Mouse (Mus musculus) midbrain, postnatal 0 days (tissue): ENCODE measurements around the gene Raf1. TPM values are rescaled to one million over a fixed set of nuclear protein-coding genes. Genes with fewer than 3 reads are reported as not detected.
A peak's percentile ranks its signal among the peaks of the same experiment; 100 is the strongest.

Experiments used
- ATAC-seq: fragments of 200-750 bp; cut with Nextera tagmentation; 2 replicates; pipeline ENCODE4 v1.8.0; 2017; ENCODE audit warnings: moderate number of reproducible peaks, mild to moderate bottlenecking, moderate TSS enrichment, moderate library complexity; ENCODE audit not compliant: low FRiP score
- DNase-seq: peaks from one replicate; pipeline ENCODE4 v3.0.0-alpha.2; 2015; ENCODE audit warnings: low spot score
- H3K27ac ChIP-seq: fragments of 300-500 bp; sonication (generic); 2 replicates; pipeline ENCODE4 v1.5.1; 2014; ENCODE audit warnings: low read depth, mild to moderate bottlenecking, low read length, mixed read lengths
- H3K27me3 ChIP-seq: fragments of 300-500 bp; sonication (generic); 2 replicates; pipeline ENCODE4 v1.6.1; 2014; ENCODE audit warnings: low read length, control low read depth, mixed read lengths; ENCODE audit not compliant: insufficient read depth
- H3K36me3 ChIP-seq: fragments of 300-500 bp; sonication (generic); 2 replicates; pipeline ENCODE4 v1.6.1; 2014; ENCODE audit warnings: low read length, control low read depth, mixed read lengths; ENCODE audit not compliant: insufficient read depth
- H3K4me1 ChIP-seq: fragments of 300-500 bp; sonication (generic); 2 replicates; pipeline ENCODE4 v1.6.1; 2014; ENCODE audit warnings: mild to moderate bottlenecking, control low read depth, antibody characterized with exemption, low read length, mixed read lengths; ENCODE audit not compliant: insufficient read depth
- H3K4me2 ChIP-seq: fragments of 300-500 bp; sonication (generic); 2 replicates; pipeline ENCODE4 v1.6.1; 2014; ENCODE audit warnings: low read depth, mild to moderate bottlenecking, low read length, mixed read lengths; ENCODE audit not compliant: poor library complexity, severe bottlenecking
- H3K4me3 ChIP-seq: fragments of 300-500 bp; sonication (generic); 2 replicates; pipeline ENCODE4 v1.5.1; 2014; ENCODE audit warnings: low read depth, mild to moderate bottlenecking, low read length, moderate library complexity
- H3K9ac ChIP-seq: fragments of 300-500 bp; sonication (generic); replicated peaks from 2 replicates; pipeline ENCODE4 v1.6.1; 2014; ENCODE audit warnings: mild to moderate bottlenecking, low read length, moderate library complexity, mixed read lengths; ENCODE audit not compliant: poor library complexity, severe bottlenecking
- H3K9me3 ChIP-seq: fragments of 300-500 bp; sonication (generic); 2 replicates; pipeline ENCODE4 v1.6.1; 2016; ENCODE audit warnings: low read length, control low read depth
- CTCF ChIP-seq: IDR thresholded peaks from 2 replicates; pipeline ENCODE4 v1.5.1; 2016; ENCODE audit warnings: antibody characterized with exemption, mild to moderate bottlenecking
- WGBS: fragments of 180-500 bp; shearing (Covaris S2); extraction: QIAGEN DNeasy Blood & Tissue Kit; methylation state at CpG from one replicate; pipeline ENCODE4 v1.1.7; 2014; 5-methylcytosine and 5-hydroxymethylcytosine counted together
- polyA plus RNA-seq: library from polyadenylated mRNA; unstranded; fragments of >200 nt; fragmentation: Nextera tagmentation; extraction: Ambion mirVana; gene quantifications from 2 replicates; pipeline ENCODE4 v1.2.1, GENCODE M21; 2015
- total RNA-seq: library from RNA; depleted of rRNA; stranded (reverse); fragments of >200 nt; gene quantifications from 2 replicates; pipeline ENCODE4 v1.2.3, GENCODE M21; 2014

Raf1 gene
- total and polyA plus RNA-seq, 2 experiments from 2014 or later: 89.1 to 196 TPM

DNA sequence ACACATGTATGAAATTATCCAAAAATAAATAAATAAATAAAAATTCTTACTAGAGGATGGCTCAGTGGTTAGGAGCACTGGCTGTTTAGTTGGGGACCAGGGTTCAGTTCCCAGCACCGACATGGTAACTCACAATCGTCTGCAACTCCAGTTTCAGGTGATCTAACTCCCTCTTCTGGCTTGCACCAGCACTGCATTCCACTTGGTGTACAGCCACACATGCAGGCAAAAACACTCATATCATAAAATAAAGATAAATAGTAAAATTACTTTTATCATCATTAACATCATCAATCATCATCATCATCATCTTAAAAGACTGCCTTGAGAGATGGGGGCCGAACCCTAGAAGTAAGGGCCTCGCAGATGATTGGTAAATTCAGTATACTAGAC, 75.1 kb downstream of the Raf1 start:
- Histone ChIP-seq H3K36me3 (peaks cover 4% of the 10 kb centered on the region; the same call in 1 of the 2 replicates), H3K4me1 (peaks cover 5% of the 10 kb centered on the region; the same call in 1 of the 2 replicates), H3K27me3 (no peaks in the 10 kb centered on the region), H3K27ac (no peak overlapping the region), H3K4me2 (no peak overlapping the region), H3K4me3 (peak overlapping the region; percentile 84; the same call in 1 of the 2 replicates), H3K9me3 (no peaks in the 10 kb centered on the region), H3K9ac (no peak overlapping the region)
- TF ChIP-seq CTCF: peak; percentile 44
- DNase-seq (no peak), ATAC-seq (peak; percentile 32; the same call in 1 of the 2 replicates)
- WGBS: 67% methylated on average over 4 of the region's 4 CpGs

DNA sequence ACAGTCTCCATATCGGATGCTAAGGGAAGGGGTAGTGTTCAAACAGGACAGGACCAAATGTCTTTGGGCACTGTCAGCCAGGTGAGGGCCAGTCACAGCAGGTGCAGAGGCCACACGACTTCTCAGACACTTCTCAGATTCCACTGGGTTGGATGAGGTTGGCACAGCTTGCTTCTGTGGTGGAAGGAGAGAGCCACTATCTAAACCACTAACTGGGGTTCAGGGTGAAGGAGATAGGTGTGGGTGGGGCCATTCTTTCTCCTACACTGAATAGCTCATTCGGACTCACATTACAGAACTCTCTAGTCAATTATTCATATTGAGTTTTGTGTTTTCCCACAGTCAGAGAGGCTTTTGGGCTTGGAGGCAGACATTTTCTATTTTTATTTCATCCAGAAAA, 80.8 kb downstream of the Raf1 start:
- Histone ChIP-seq H3K27ac (no peak overlapping the region), H3K4me3 (no peak overlapping the region), H3K27me3 (no peaks in the 10 kb centered on the region; the same call in 1 of the 2 replicates), H3K9me3 (no peaks in the 10 kb centered on the region), H3K36me3 (no peaks in the 10 kb centered on the region), H3K9ac (no peak overlapping the region), H3K4me2 (no peak overlapping the region), H3K4me1 (no peaks in the 10 kb centered on the region)
- WGBS: 72% methylated on average over 3 of the region's 3 CpGs
- no peak for ATAC-seq
- no peak for DNase-seq
- TF ChIP-seq CTCF: no peak

DNA sequence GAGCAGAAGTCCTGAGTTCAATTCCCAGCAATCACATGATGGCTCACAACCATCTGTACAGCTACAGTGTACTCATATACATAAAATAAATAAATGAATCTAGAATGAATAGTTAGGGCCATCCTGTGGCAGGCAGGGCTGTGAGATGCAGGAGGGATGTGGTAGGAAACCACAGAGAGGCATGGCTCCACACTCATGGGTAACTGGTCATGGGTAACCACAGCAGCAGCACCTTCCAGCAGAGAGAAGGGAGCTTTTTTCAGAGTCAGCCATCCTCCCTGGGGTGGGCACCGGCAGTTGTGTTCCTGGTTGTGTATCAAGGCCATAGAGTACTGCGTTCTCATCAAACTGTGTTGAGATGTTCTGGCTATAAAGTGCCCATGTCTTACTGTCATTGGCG, 82.0 kb downstream of the Raf1 start:
- H3K4me2 ChIP-seq: no peak overlapping the region
- WGBS: 88% methylated on average over 3 of the region's 3 CpGs
- no peak for TF ChIP-seq CTCF

DNA sequence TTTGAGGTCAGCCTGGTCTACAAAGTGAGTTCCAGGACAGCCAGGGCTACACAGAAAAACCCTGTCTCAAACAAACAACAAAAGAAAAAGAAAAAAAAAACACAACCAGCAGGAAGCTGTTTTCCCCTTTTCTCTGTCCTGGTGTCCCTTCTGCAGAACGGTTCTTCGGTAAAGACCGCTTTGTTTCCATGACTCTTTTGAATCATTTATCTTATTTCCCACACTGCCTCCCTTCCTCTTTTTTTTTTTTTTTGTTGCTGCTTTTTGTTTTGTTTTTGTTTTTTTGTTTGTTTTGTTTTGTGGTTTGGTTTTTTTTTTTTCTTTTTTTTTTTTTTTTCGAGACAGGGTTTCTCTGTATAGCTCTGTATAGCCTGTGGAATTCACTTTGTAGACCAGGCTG, 83.2 kb downstream of the Raf1 start:
- TF ChIP-seq CTCF: no peak
- H3K4me2 ChIP-seq: no peak overlapping the region
- no peaks in the 10 kb centered on the region; the same call in 1 of the 2 replicates for H3K27me3 ChIP-seq
- 70% methylated on average over 4 of the region's 4 CpGs for WGBS
- ATAC-seq (no peak), DNase-seq (no peak)
- no peaks in the 10 kb centered on the region for H3K4me1 ChIP-seq
- H3K9ac ChIP-seq: no peak overlapping the region
- no peaks in the 10 kb centered on the region for H3K36me3 ChIP-seq
- no peak overlapping the region for H3K4me3 ChIP-seq
- no peak overlapping the region for H3K27ac ChIP-seq
- no peaks in the 10 kb centered on the region for H3K9me3 ChIP-seq

More for the DNA sequence above, 82.0 kb downstream of the Raf1 start:
- ATAC-seq (no peak), DNase-seq (no peak)
- H3K4me1 ChIP-seq: no peaks in the 10 kb centered on the region
- H3K36me3 ChIP-seq: no peaks in the 10 kb centered on the region
- no peaks in the 10 kb centered on the region; the same call in 1 of the 2 replicates for H3K27me3 ChIP-seq
- H3K9me3 ChIP-seq: no peaks in the 10 kb centered on the region
- no peak overlapping the region for H3K4me3 ChIP-seq
- H3K27ac ChIP-seq: no peak overlapping the region
- no peak overlapping the region for H3K9ac ChIP-seq

DNA sequence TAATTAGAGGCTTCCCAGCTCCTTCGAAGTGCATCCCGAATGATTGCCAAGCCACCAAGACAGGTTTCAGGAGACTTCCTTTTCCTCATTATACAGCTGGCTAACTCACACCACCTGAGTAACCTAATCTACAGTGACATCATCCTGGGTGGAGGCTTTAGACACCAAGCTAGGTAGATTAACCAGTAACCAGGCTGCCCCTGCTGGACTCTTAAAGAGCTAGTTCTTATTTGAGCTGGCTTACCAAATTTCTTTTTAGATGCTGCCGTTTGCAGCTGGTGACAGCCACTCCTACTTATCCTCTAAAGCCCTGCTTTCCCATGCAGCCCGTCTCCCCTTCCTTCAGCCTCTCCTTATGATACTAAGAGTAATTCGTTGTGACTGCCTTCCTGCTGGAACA, 84.0 kb downstream of the Raf1 start, which contains the start of gene Mkrn2os:
TSS of gene Mkrn2os (minus strand) at position 119 of the 400 bp plus-strand sequence.
- H3K9ac ChIP-seq: no peak within 1 kb of the TSS
- no peaks in the 10 kb centered on the region; the same call in 1 of the 2 replicates for H3K27me3 ChIP-seq
- H3K4me1 ChIP-seq: no peaks in the 10 kb centered on the region
- H3K9me3 ChIP-seq: no peaks in the 10 kb centered on the region
- no peak for ATAC-seq
- no peak within 1 kb of the TSS for H3K4me3 ChIP-seq
- H3K4me2 ChIP-seq: no peak within 1 kb of the TSS
- 73% methylated on average over 5 of the region's 5 CpGs for WGBS
- DNase-seq: no peak
- no peak for TF ChIP-seq CTCF
- no peak within 1 kb of the TSS for H3K27ac ChIP-seq
- no peaks in the 10 kb centered on the region for H3K36me3 ChIP-seq

DNA sequence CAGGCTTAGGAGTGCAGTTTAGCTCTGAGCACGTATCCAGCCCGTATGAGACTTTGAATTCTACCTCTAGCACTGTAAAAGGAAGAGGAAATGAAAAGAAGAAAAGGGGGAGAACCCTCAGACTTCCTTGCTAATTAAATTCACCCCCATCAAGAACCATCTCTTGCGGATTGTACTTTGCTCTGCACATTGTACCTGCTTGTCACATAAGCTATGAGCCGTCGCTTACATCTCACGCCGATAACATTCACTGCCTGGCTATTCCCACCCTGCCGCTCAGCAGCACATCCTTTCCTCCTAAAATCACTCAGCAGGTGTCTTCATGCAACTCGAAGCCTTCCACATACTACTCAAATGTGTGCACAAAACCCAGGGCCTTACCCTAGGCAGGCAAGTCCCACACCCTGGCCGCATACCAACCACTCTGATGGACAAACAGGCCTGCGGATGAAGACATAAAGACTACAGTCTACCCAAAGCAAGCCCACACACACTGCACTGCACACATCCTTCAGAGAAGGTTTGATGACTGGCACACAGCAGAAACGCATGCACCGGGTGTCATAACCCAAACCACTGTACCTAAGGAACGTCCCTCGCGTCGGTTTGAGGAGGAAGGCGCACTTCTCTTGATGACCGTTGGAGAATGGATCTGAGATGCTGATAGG, 84.6 kb downstream of the Raf1 start:
- TF ChIP-seq CTCF: no peak

More for the DNA sequence above, 84.6 kb downstream of the Raf1 start:
- Histone ChIP-seq H3K27me3 (no peaks in the 10 kb centered on the region; the same call in 1 of the 2 replicates), H3K36me3 (no peaks in the 10 kb centered on the region), H3K4me3 (no peak overlapping the region), H3K9ac (no peak overlapping the region), H3K4me2 (no peak overlapping the region), H3K9me3 (no peaks in the 10 kb centered on the region), H3K4me1 (no peaks in the 10 kb centered on the region), H3K27ac (no peak overlapping the region)
- no peak for DNase-seq
- no peak for ATAC-seq
- 87% methylated on average over 19 of the region's 19 CpGs for WGBS
